Mouse (Mus musculus) thymus, postnatal 10 days (tissue): ENCODE measurements around the gene BC055324.

Experiments
- DNase-seq, 2 experiments: peaks; one replicate each; pipeline ENCODE4 v3.0.0; 2021; ENCODE audit warnings: low spot score in 2 of 2

Gene BC055324

GRCm38 (mm10) chr1:163953396-163953795 lies 41.2 kb downstream of the BC055324 start:
- DNase-seq = no peak

- DNase-seq = no peak
Measured at GRCm38 (mm10) chr1:163942056-163942455, 52.5 kb downstream of the BC055324 start.

GRCm38 (mm10) chr1:163934591-163934990 lies 60.0 kb downstream of the BC055324 start:
- DNase-seq = no peak

GRCm38 (mm10) chr1:163931801-163932200 lies 62.8 kb downstream of the BC055324 start:
- DNase-seq = no peak

- no peak for DNase-seq
Measured at GRCm38 (mm10) chr1:163930458-163930794, 64.2 kb downstream of the BC055324 start.

- DNase-seq = peak; percentile 81 to 84
Measured at GRCm38 (mm10) chr1:163929636-163930457, 64.7 kb downstream of the BC055324 start.

- DNase-seq = no peak
Measured at GRCm38 (mm10) chr1:163928846-163929245, 65.8 kb downstream of the BC055324 start, which contains the start of gene Scyl3. TSS of gene Scyl3 (plus strand) at chr1:163929100.

GRCm38 (mm10) chr1:163924093-163924492 lies 70.5 kb downstream of the BC055324 start:
- no peak for DNase-seq

- DNase-seq = no peak
Measured at GRCm38 (mm10) chr1:163917349-163918160, 77.0 kb downstream of the BC055324 start.

- DNase-seq = no peak
Measured at GRCm38 (mm10) chr1:163911981-163912380, 82.6 kb downstream of the BC055324 start.

- DNase-seq = no peak
Measured at GRCm38 (mm10) chr1:163910785-163911184, 83.8 kb downstream of the BC055324 start.

- DNase-seq = peak in 1 of 2 experiments; percentile 33
Measured at GRCm38 (mm10) chr1:163910343-163910742, 84.3 kb downstream of the BC055324 start.

- no peak for DNase-seq
Measured at GRCm38 (mm10) chr1:163908389-163908788, 86.2 kb downstream of the BC055324 start.

- DNase-seq = no peak
Measured at GRCm38 (mm10) chr1:163907007-163907811, 87.4 kb downstream of the BC055324 start.

GRCm38 (mm10) chr1:163903411-163903810 lies 91.2 kb downstream of the BC055324 start:
- no peak for DNase-seq

- DNase-seq = no peak
Measured at GRCm38 (mm10) chr1:163900168-163900567, 94.4 kb downstream of the BC055324 start.

- DNase-seq = no peak
Measured at GRCm38 (mm10) chr1:163899575-163899974, 95.0 kb downstream of the BC055324 start.

GRCm38 (mm10) chr1:163898291-163898764 lies 96.3 kb downstream of the BC055324 start:
- DNase-seq = no peak
